Mouse (Mus musculus): ENCODE results near the gene Setx. TPM values are rescaled to one million over a fixed set of nuclear protein-coding genes. Genes with fewer than 3 reads are reported as not detected.
"Not testable (repeated sequence)": the region's sequence is repeated elsewhere in the genome, so short reads cannot be mapped to it uniquely, and the experiment has no call there.

Gene Setx
- 15.2 and 15.9 TPM in 2 replicates for polyA plus RNA-seq (2016; fragmentation: Nextera tagmentation; extraction: Ambion mirVana)

GRCm38 (mm10) chr2:29123907-29124569 lies at the start of gene Setx:
Gene Setx, plus strand, starts transcription at chr2:29124181.
- Histone ChIP-seq H3K27ac (peak within 1 kb of the TSS; percentile 94), H3K4me3 (peak within 1 kb of the TSS; percentile 76), H3K9me3 (no peaks in the 10 kb centered on the region), H3K27me3 (no peaks in the 10 kb centered on the region), H3K4me2 (replicated peaks) (peak within 1 kb of the TSS; percentile 62), H3K4me1 (peaks cover 8% of the 10 kb centered on the region; the same call in 1 of the 2 replicates), H3K36me3 (peaks cover 17% of the 10 kb centered on the region), H3K9ac (peak within 1 kb of the TSS; percentile 86)
- WGBS: 71% methylated on average over 14 of the region's 14 CpGs
- ATAC-seq (ENCODE audit: insufficient number of reproducible peaks, insufficient read depth, low FRiP score, low TSS enrichment): no peak

- Histone ChIP-seq H3K27me3 (no peaks in the 10 kb centered on the region), H3K9me3 (no peaks in the 10 kb centered on the region), H3K4me1 (no peaks in the 10 kb centered on the region), H3K27ac (no peak overlapping the region), H3K36me3 (peaks cover 73% of the 10 kb centered on the region), H3K4me2 (replicated peaks) (no peak overlapping the region), H3K9ac (no peak overlapping the region), H3K4me3 (no peak overlapping the region)
- ATAC-seq (ENCODE audit: insufficient number of reproducible peaks, insufficient read depth, low FRiP score, low TSS enrichment): no peak
- WGBS: 91% methylated on average over 7 of the region's 7 CpGs
These were observed 49.3 kb upstream of the Setx start for GRCm38 (mm10) chr2:29074676-29075075.

- Histone ChIP-seq H3K9ac (no peak overlapping the region), H3K4me1 (no peaks in the 10 kb centered on the region), H3K9me3 (no peaks in the 10 kb centered on the region), H3K27me3 (no peaks in the 10 kb centered on the region), H3K4me2 (replicated peaks) (no peak overlapping the region), H3K36me3 (peaks cover 75% of the 10 kb centered on the region), H3K4me3 (no peak overlapping the region), H3K27ac (no peak overlapping the region)
- no peak for ATAC-seq (ENCODE audit: insufficient number of reproducible peaks, insufficient read depth, low FRiP score, low TSS enrichment)
- WGBS: 92% methylated on average over 11 of the region's 11 CpGs
These were observed 48.5 kb upstream of the Setx start for GRCm38 (mm10) chr2:29075331-29076070.

- H3K27ac ChIP-seq: no peak overlapping the region
- no peaks in the 10 kb centered on the region for H3K4me1 ChIP-seq
- H3K9ac ChIP-seq: no peak overlapping the region
- H3K36me3 ChIP-seq: peaks cover 75% of the 10 kb centered on the region
- 80% methylated on average over 2 of the region's 2 CpGs for WGBS
- ATAC-seq (ENCODE audit: insufficient number of reproducible peaks, insufficient read depth, low FRiP score, low TSS enrichment): no peak
- no peaks in the 10 kb centered on the region for H3K27me3 ChIP-seq
- H3K4me3 ChIP-seq: no peak overlapping the region
- H3K4me2 ChIP-seq (replicated peaks): no peak overlapping the region
- H3K9me3 ChIP-seq: no peaks in the 10 kb centered on the region
These were observed 47.8 kb upstream of the Setx start for GRCm38 (mm10) chr2:29076226-29076625.

GRCm38 (mm10) chr2:29081965-29082364 lies 42.0 kb upstream of the Setx start:
- Histone ChIP-seq H3K4me3 (no peak overlapping the region), H3K36me3 (peaks cover 85% of the 10 kb centered on the region), H3K27ac (no peak overlapping the region), H3K4me2 (replicated peaks) (no peak overlapping the region), H3K9me3 (no peaks in the 10 kb centered on the region), H3K4me1 (no peaks in the 10 kb centered on the region), H3K9ac (no peak overlapping the region), H3K27me3 (no peaks in the 10 kb centered on the region)
- ATAC-seq (ENCODE audit: insufficient number of reproducible peaks, insufficient read depth, low FRiP score, low TSS enrichment): no peak
- WGBS: 61% methylated on average over 3 of the region's 3 CpGs

GRCm38 (mm10) chr2:29086026-29086425 lies 38.0 kb upstream of the Setx start:
- Histone ChIP-seq H3K4me3 (no peak overlapping the region), H3K36me3 (peaks cover 57% of the 10 kb centered on the region), H3K27me3 (no peaks in the 10 kb centered on the region), H3K9ac (no peak overlapping the region), H3K27ac (no peak overlapping the region), H3K4me2 (replicated peaks) (no peak overlapping the region), H3K4me1 (no peaks in the 10 kb centered on the region), H3K9me3 (no peaks in the 10 kb centered on the region)
- WGBS: 96% methylated on average over 7 of the region's 7 CpGs
- no peak for ATAC-seq (ENCODE audit: insufficient number of reproducible peaks, insufficient read depth, low FRiP score, low TSS enrichment)

GRCm38 (mm10) chr2:29089276-29089675 lies 34.7 kb upstream of the Setx start:
- not testable (repeated sequence) for ATAC-seq (ENCODE audit: insufficient number of reproducible peaks, insufficient read depth, low FRiP score, low TSS enrichment); H3K4me1 ChIP-seq; H3K9ac ChIP-seq; H3K9me3 ChIP-seq; H3K4me2 ChIP-seq (replicated peaks); H3K27me3 ChIP-seq; H3K27ac ChIP-seq; H3K4me3 ChIP-seq
- 85% methylated on average over 6 of the region's 6 CpGs for WGBS
- H3K36me3 ChIP-seq: peaks cover 25% of the 10 kb centered on the region

- H3K9me3 ChIP-seq: no peaks in the 10 kb centered on the region
- no peak overlapping the region for H3K4me2 ChIP-seq (replicated peaks)
- no peaks in the 10 kb centered on the region for H3K27me3 ChIP-seq
- no peak for ATAC-seq (ENCODE audit: insufficient number of reproducible peaks, insufficient read depth, low FRiP score, low TSS enrichment)
- no peak overlapping the region for H3K4me3 ChIP-seq
- H3K27ac ChIP-seq: no peak overlapping the region
- no peak overlapping the region for H3K9ac ChIP-seq
- no peaks in the 10 kb centered on the region for H3K4me1 ChIP-seq
- no peaks in the 10 kb centered on the region for H3K36me3 ChIP-seq
- 88% methylated on average over 8 of the region's 8 CpGs for WGBS
These were observed 28.3 kb upstream of the Setx start for GRCm38 (mm10) chr2:29095674-29096073.

- no peak overlapping the region for H3K4me3 ChIP-seq
- 66% methylated on average over 4 of the region's 4 CpGs for WGBS
- no peak overlapping the region for H3K9ac ChIP-seq
- no peaks in the 10 kb centered on the region for H3K4me1 ChIP-seq
- H3K4me2 ChIP-seq (replicated peaks): no peak overlapping the region
- H3K27ac ChIP-seq: no peak overlapping the region
- no peaks in the 10 kb centered on the region for H3K27me3 ChIP-seq
- no peaks in the 10 kb centered on the region for H3K36me3 ChIP-seq
- no peaks in the 10 kb centered on the region for H3K9me3 ChIP-seq
- no peak for ATAC-seq (ENCODE audit: insufficient number of reproducible peaks, insufficient read depth, low FRiP score, low TSS enrichment)
These were observed 27.2 kb upstream of the Setx start for GRCm38 (mm10) chr2:29096751-29097150.

GRCm38 (mm10) chr2:29097465-29097864 lies 26.5 kb upstream of the Setx start:
- H3K27me3 ChIP-seq: no peaks in the 10 kb centered on the region
- H3K4me3 ChIP-seq: no peak overlapping the region
- 78% methylated on average over 3 of the region's 3 CpGs for WGBS
- no peak for ATAC-seq (ENCODE audit: insufficient number of reproducible peaks, insufficient read depth, low FRiP score, low TSS enrichment)
- no peaks in the 10 kb centered on the region for H3K36me3 ChIP-seq
- H3K4me1 ChIP-seq: no peaks in the 10 kb centered on the region
- H3K4me2 ChIP-seq (replicated peaks): no peak overlapping the region
- H3K9me3 ChIP-seq: no peaks in the 10 kb centered on the region
- H3K9ac ChIP-seq: no peak overlapping the region
- H3K27ac ChIP-seq: no peak overlapping the region

- H3K4me1 ChIP-seq; ATAC-seq (ENCODE audit: insufficient number of reproducible peaks, insufficient read depth, low FRiP score, low TSS enrichment); H3K4me2 ChIP-seq (replicated peaks); H3K36me3 ChIP-seq; H3K9ac ChIP-seq; H3K27me3 ChIP-seq; H3K4me3 ChIP-seq; H3K9me3 ChIP-seq; H3K27ac ChIP-seq: not testable (repeated sequence)
- WGBS: 95% methylated on average over 5 of the region's 5 CpGs
These were observed 26.0 kb upstream of the Setx start for GRCm38 (mm10) chr2:29097955-29098354.

- no peak overlapping the region for H3K4me3 ChIP-seq
- H3K27ac ChIP-seq: no peak overlapping the region
- H3K9me3 ChIP-seq: no peaks in the 10 kb centered on the region
- no peak overlapping the region for H3K9ac ChIP-seq
- no peaks in the 10 kb centered on the region for H3K27me3 ChIP-seq
- WGBS: 77% methylated on average over 8 of the region's 8 CpGs
- no peaks in the 10 kb centered on the region for H3K4me1 ChIP-seq
- no peaks in the 10 kb centered on the region for H3K36me3 ChIP-seq
- ATAC-seq (ENCODE audit: insufficient number of reproducible peaks, insufficient read depth, low FRiP score, low TSS enrichment): no peak
- H3K4me2 ChIP-seq (replicated peaks): no peak overlapping the region
These were observed 25.2 kb upstream of the Setx start for GRCm38 (mm10) chr2:29098786-29099185.
